Comparison of ENCODE assay signal across 14 mouse cellular contexts in the genomic region with DNA sequence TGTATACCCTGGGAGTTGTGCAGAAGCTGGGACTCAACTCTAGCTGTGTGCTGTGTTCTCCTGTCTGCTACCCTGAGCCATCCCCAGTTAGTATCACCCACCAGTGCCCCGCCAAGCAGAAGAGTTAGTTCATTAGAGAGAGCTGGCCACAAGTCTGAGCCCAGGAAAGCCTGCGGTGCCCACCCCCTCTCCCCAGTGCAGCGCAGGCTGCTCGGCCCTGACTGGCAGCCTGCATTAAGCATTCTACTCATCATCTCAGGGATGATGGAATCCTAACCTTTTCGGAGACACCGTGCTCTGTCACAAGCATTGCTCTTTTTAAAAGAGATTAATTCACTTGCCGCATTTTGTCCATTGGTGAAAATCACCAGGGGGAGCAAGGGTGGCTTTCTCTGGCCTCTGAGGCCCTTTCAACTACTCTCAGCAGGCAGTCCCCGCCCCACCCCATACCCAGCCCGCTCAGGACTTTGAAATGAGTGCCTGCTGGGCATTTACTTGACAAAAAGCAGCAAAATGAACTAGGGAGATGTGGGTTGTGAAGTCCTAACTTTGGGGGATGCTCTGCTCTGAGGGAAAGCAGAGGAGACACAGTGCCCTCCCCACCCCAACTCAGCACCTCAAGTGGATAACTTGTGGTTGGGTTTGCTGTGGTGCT. TPM values are rescaled to one million over a fixed set of nuclear protein-coding genes. Genes with fewer than 3 reads are reported as not detected.
A peak's percentile ranks its signal among the peaks of the same experiment; 100 is the strongest.
DNase-seq lines count a peak whose midpoint lies in the region; ATAC-seq and TF ChIP-seq lines count a peak whose summit lies in the region.
"Had no signal": no experiment of that assay in that cellular context is flagged by ENCODE, and none has a peak within 500 bp of the region (broad histone marks: within the 10 kb centered on the region; RNA-seq: fewer than 3 reads in every experiment).

No protein-coding gene starts in this region.

- H3K9ac ChIP-seq in hindbrain, embryonic 12.5 days = 0 out of 2 replicates have a peak overlapping the region, but pooled peaks have one; percentile 25
- no peak overlapping the region for H3K9ac ChIP-seq in midbrain, embryonic 14.5 days (replicated peaks; ENCODE audit: low read length)

- peaks cover 62% of the 10 kb centered on the region for H3K4me1 ChIP-seq in E14TG2a.4 (replicated peaks; ENCODE audit: low read depth, low read length)
- peaks cover 19% of the 10 kb centered on the region for H3K4me1 ChIP-seq in hindbrain, embryonic 12.5 days
- peaks cover 10% of the 10 kb centered on the region for H3K4me1 ChIP-seq in midbrain, embryonic 14.5 days (ENCODE audit: control insufficient read depth, insufficient read depth, low read length)
- peaks cover 31% of the 10 kb centered on the region for H3K4me1 ChIP-seq in heart, embryonic 10.5 days

- ATAC-seq in hindbrain, embryonic 12.5 days (ENCODE audit: low FRiP score) = peak; percentile 59; the same call in 1 of the 2 replicates
- no peak for ATAC-seq in midbrain, embryonic 14.5 days (ENCODE audit: low FRiP score, low TSS enrichment)
- ATAC-seq: Patski had no signal

- no peak overlapping the region for H3K4me2 ChIP-seq in hindbrain, embryonic 12.5 days (replicated peaks)
- H3K4me2 ChIP-seq in midbrain, embryonic 14.5 days (ENCODE audit: low read length) = no peak overlapping the region
- H3K4me2 ChIP-seq: heart, embryonic 11.5 days had no signal

- TF ChIP-seq CTCF in E14TG2a.4 (conservative IDR thresholded peaks at IDR 0.05; ENCODE audit: low read length) = no peak

- peak; percentile 39 for DNase-seq in Muller cell, postnatal 12 days (ENCODE audit: inconsistent ontology term)
- peak; percentile 55 for DNase-seq in midbrain, embryonic 14.5 days
- DNase-seq in lung, postnatal 10 days = no peak
- no peak for DNase-seq in testis, postnatal 14 days (ENCODE audit: low spot score)
- DNase-seq in heart, embryonic 10.5 days (ENCODE audit: low spot score) = no peak
- DNase-seq: cerebellum, adult 9-10 months; kidney, adult 8-10 months; right cerebral cortex, postnatal 14 days; thymus, adult 2 months had no signal

- peak overlapping the region; percentile 41; the same call in 1 of the 2 replicates for H3K4me3 ChIP-seq in E14TG2a.4 (replicated peaks; ENCODE audit: low read length)
- no peak overlapping the region for H3K4me3 ChIP-seq in hindbrain, embryonic 12.5 days
- H3K4me3 ChIP-seq in midbrain, embryonic 14.5 days (replicated peaks; ENCODE audit: low read depth, low read length) = no peak overlapping the region
- no peak overlapping the region for H3K4me3 ChIP-seq in heart, embryonic 10.5 days
- H3K4me3 ChIP-seq: left cerebral cortex, adult 2 months had no signal

- no peak overlapping the region for H3K27ac ChIP-seq in hindbrain, embryonic 12.5 days
- H3K27ac ChIP-seq in midbrain, embryonic 14.5 days (replicated peaks; ENCODE audit: low read depth, low read length) = no peak overlapping the region
- no peak overlapping the region for H3K27ac ChIP-seq in heart, embryonic 10.5 days
- H3K27ac ChIP-seq: left cerebral cortex, adult 2 months had no signal

- H3K27me3 ChIP-seq in E14TG2a.4 (ENCODE audit: insufficient read depth, low read length) = no peaks in the 10 kb centered on the region
- no peaks in the 10 kb centered on the region for H3K27me3 ChIP-seq in hindbrain, embryonic 12.5 days
- no peaks in the 10 kb centered on the region for H3K27me3 ChIP-seq in midbrain, embryonic 14.5 days (ENCODE audit: control insufficient read depth, insufficient read depth, low read length)
- H3K27me3 ChIP-seq in heart, embryonic 10.5 days (ENCODE audit: insufficient read depth, poor library complexity, severe bottlenecking) = no peaks in the 10 kb centered on the region
- H3K27me3 ChIP-seq: Patski had no signal

- no peaks in the 10 kb centered on the region for H3K9me3 ChIP-seq in E14TG2a.4 (ENCODE audit: low read length)
- no peaks in the 10 kb centered on the region for H3K9me3 ChIP-seq in hindbrain, embryonic 12.5 days (replicated peaks)
- H3K9me3 ChIP-seq in midbrain, embryonic 14.5 days (ENCODE audit: control insufficient read depth, low read length) = no peaks in the 10 kb centered on the region
- H3K9me3 ChIP-seq in heart, embryonic 10.5 days = no peaks in the 10 kb centered on the region

- 13% methylated on average over 9 of the region's 9 CpGs for whole genome bisulfite sequencing in hindbrain, embryonic 12.5 days
- 3% methylated on average over 9 of the region's 9 CpGs for WGBS in midbrain, embryonic 14.5 days
- WGBS in heart, embryonic 10.5 days = 45% methylated on average over 9 of the region's 9 CpGs

- H3K36me3 ChIP-seq in E14TG2a.4 (ENCODE audit: insufficient read depth, low read length) = peaks cover 27% of the 10 kb centered on the region
- 0 out of 2 replicates have a peak, but pooled peaks cover 8% of the 10 kb centered on the region for H3K36me3 ChIP-seq in hindbrain, embryonic 12.5 days
- H3K36me3 ChIP-seq in midbrain, embryonic 14.5 days (ENCODE audit: control insufficient read depth, insufficient read depth, low read length) = 0 out of 2 replicates have a peak, but pooled peaks cover 5% of the 10 kb centered on the region
- H3K36me3 ChIP-seq in heart, embryonic 10.5 days = peaks cover 13% of the 10 kb centered on the region; the same call in 1 of the 2 replicates

RNA-seq across cellular contexts. Expression of a gene that starts 20.7 kb away (rescaled TPM):
- polyA plus RNA-seq in hindbrain, embryonic 12.5 days (2016; fragmentation: Nextera tagmentation; extraction: Ambion mirVana) = 37.8 and 38.4 TPM in 2 replicates
- polyA plus RNA-seq in midbrain, embryonic 14.5 days (2014; fragmentation: Nextera tagmentation; extraction: Ambion mirVana) = 32.0 and 38.5 TPM in 2 replicates
- 55.9 and 63.0 TPM in 2 replicates for polyA plus RNA-seq in heart, embryonic 10.5 days (2016; fragmentation: Nextera tagmentation; extraction: Ambion mirVana)

Comparison
In these comparisons a context has a peak if more than half of its experiments do, and no peak if none do; other contexts are left out.
1. DNase-seq: peak in Muller cell, postnatal 12 days (single experiment) and midbrain, embryonic 14.5 days (single experiment); none in lung, postnatal 10 days (single experiment), testis, postnatal 14 days (single experiment) and heart, embryonic 10.5 days (single experiment).